ENCODE assay signal across 10 mouse cellular contexts in genomic region chr9:20893590-20894343, GRCm38 (mm10).
"Had no signal": no experiment of that assay in that cellular context is flagged by ENCODE, and none has a peak within 500 bp of the region (broad histone marks: within the 10 kb centered on the region; RNA-seq: fewer than 3 reads in every experiment).

No protein-coding gene starts in this region.

- H3K4me3 ChIP-seq: left cerebral cortex, adult 2 months; limb, embryonic 10.5 days; lung, embryonic 15.5 days; midbrain, embryonic 10.5 days; neural tube, embryonic 12.5 days had no signal

- H3K27me3 ChIP-seq: lung, embryonic 15.5 days; neural tube, embryonic 12.5 days had no signal

- H3K27ac ChIP-seq: left cerebral cortex, adult 2 months; limb, embryonic 10.5 days; lung, embryonic 15.5 days; midbrain, embryonic 10.5 days; neural tube, embryonic 12.5 days had no signal

- H3K9me3 ChIP-seq: limb, embryonic 10.5 days; lung, embryonic 15.5 days; midbrain, embryonic 10.5 days; neural tube, embryonic 12.5 days had no signal

- H3K4me2 ChIP-seq: lung, embryonic 15.5 days; neural tube, embryonic 12.5 days had no signal

- DNase-seq: kidney, adult 8-10 months; kidney, postnatal 25 days; midbrain, embryonic 14.5 days; thymus, adult 18-20 months; thymus, postnatal 14 days had no signal

- H3K9ac ChIP-seq: lung, embryonic 15.5 days; neural tube, embryonic 12.5 days had no signal
